Mouse (Mus musculus) embryonic fibroblast, embryonic 13.5 days (primary cell): ENCODE results near the gene Chrm4. TPM values are rescaled to one million over a fixed set of nuclear protein-coding genes. Genes with fewer than 3 reads are reported as not detected.

Experiments
- H3K27ac ChIP-seq: 2 replicates; pipeline ENCODE4 v1.5.1; 2012; ENCODE audit warnings: low read length, control low read depth, inconsistent platforms; ENCODE audit not compliant: insufficient read depth
- H3K4me1 ChIP-seq: 2 replicates; pipeline ENCODE4 v1.6.1; 2011; ENCODE audit warnings: low read length; ENCODE audit not compliant: control insufficient read depth, insufficient read depth
- H3K4me3 ChIP-seq: 2 replicates; pipeline ENCODE4 v1.5.1; 2011; ENCODE audit warnings: mild to moderate bottlenecking, control low read depth, low read length; ENCODE audit not compliant: insufficient read depth
- CTCF ChIP-seq: IDR thresholded peaks from 2 replicates; pipeline ENCODE4 v1.5.1; 2011; ENCODE audit warnings: mild to moderate bottlenecking, control low read depth, low read length, moderate library complexity, borderline replicate concordance; ENCODE audit not compliant: insufficient read depth
- POLR2A ChIP-seq: IDR thresholded peaks from 2 replicates; pipeline ENCODE4 v1.6.1; 2011; ENCODE audit warnings: low read depth, mild to moderate bottlenecking, control low read depth, low read length, moderate library complexity
- polyA plus RNA-seq: library from polyadenylated mRNA; stranded (reverse); fragments of >200 nt; gene quantifications from 2 replicates; pipeline ENCODE4 v1.2.4, GENCODE M21; 2011; ENCODE audit warnings: low read depth; ENCODE audit not compliant: missing spikeins, insufficient read length

Chrm4 gene
- polyA plus RNA-seq, 1 experiment: not detected

DNA sequence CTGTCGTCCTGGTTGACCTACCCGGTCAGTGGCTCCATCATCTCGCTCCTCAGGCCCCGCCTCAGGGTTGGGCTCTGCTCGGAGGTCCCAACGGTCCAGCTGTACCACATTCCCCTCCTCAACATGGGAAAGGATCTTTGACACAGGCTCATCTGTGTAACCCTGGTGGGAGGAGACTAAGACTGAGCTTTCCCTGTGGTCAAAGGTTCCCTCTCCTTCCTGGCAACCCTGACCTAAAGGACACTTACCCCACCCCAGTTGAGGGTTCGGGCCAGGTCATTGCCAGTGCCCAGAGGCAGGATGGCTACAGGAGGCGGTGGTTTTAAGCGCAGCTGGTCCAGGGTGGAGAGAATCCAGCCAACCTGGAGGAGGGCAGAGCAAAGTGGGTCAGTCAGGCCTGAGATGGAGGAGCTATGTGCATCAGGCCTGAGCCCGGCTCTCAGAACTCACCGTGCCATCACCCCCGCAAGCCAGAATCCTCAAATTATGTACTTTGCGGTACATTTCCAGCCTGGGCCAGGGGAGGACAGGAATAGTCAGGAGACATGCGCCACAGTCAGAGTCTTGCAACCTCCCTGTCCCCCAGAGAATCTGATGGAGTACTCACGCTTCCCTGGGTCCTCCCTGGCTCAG, 12.4 kb downstream of the Chrm4 start:
- TF ChIP-seq POLR2A (no peak), CTCF (no peak)
- Histone ChIP-seq H3K4me1 (no peaks in the 10 kb centered on the region), H3K27ac (no peak overlapping the region), H3K4me3 (no peak overlapping the region)

DNA sequence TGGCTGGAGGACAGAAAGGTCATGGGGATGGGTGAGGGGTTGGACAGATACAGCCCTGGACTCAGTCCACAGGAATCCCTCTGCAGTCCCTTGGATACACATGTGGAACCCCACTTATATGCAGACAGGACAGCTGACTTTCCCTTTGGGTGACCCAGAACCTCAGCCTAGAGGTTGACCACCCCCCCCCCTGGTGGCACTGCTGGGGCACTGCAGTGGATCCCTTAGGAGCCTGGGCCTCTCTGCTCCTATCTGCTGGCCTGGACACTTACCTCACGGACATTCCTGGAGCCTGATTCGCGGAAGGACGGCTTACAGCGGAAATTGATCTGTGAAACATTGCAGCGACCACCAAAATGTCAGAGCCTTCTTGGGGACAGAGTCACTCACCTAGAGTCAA, 15.3 kb downstream of the Chrm4 start:
- no peak for TF ChIP-seq CTCF
- Histone ChIP-seq H3K27ac (no peak overlapping the region), H3K4me1 (0 out of 2 replicates have a peak, but pooled peaks cover under 1% of the 10 kb centered on the region), H3K4me3 (no peak overlapping the region)

- TF ChIP-seq POLR2A: no peak
- peak; percentile 99 for TF ChIP-seq CTCF
- no peak overlapping the region for H3K27ac ChIP-seq
- H3K4me3 ChIP-seq: no peak overlapping the region
- 0 out of 2 replicates have a peak, but pooled peaks cover 6% of the 10 kb centered on the region for H3K4me1 ChIP-seq
These were observed 17.3 kb downstream of the Chrm4 start for GRCm38 (mm10) chr2:91944170-91944950.

GRCm38 (mm10) chr2:91945483-91945882, 18.4 kb downstream of the Chrm4 start, which contains the start of gene Gm9821:
Gene Gm9821 (plus strand): TSS chr2:91945703.
- H3K4me3 ChIP-seq: no peak within 1 kb of the TSS
- TF ChIP-seq POLR2A (no peak), CTCF (no peak)
- H3K4me1 ChIP-seq: 0 out of 2 replicates have a peak, but pooled peaks cover 6% of the 10 kb centered on the region
- H3K27ac ChIP-seq: no peak within 1 kb of the TSS

DNA sequence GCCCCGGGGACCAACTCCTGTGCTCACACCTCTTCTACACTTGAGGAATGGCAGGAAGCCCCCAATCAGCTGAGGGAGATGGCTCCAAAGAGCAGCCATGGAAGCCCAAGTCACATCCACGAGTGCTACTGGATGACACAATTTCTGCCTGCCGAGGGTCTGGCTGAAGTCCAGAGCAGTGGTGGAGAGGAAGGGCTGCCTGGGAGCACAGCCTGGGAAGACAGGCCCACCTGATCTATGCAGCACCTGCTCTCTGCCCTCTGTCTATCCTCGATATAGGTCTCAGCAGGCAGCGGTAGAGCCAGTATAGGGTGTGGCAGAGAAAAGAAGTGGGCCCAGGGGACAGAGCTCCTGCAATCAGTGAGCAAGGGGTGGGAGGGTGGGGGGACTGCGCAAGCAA, 19.8 kb downstream of the Chrm4 start:
- Histone ChIP-seq H3K4me3 (no peak overlapping the region), H3K27ac (no peak overlapping the region), H3K4me1 (0 out of 2 replicates have a peak, but pooled peaks cover 6% of the 10 kb centered on the region)
- no peak for TF ChIP-seq CTCF
- no peak for TF ChIP-seq POLR2A

DNA sequence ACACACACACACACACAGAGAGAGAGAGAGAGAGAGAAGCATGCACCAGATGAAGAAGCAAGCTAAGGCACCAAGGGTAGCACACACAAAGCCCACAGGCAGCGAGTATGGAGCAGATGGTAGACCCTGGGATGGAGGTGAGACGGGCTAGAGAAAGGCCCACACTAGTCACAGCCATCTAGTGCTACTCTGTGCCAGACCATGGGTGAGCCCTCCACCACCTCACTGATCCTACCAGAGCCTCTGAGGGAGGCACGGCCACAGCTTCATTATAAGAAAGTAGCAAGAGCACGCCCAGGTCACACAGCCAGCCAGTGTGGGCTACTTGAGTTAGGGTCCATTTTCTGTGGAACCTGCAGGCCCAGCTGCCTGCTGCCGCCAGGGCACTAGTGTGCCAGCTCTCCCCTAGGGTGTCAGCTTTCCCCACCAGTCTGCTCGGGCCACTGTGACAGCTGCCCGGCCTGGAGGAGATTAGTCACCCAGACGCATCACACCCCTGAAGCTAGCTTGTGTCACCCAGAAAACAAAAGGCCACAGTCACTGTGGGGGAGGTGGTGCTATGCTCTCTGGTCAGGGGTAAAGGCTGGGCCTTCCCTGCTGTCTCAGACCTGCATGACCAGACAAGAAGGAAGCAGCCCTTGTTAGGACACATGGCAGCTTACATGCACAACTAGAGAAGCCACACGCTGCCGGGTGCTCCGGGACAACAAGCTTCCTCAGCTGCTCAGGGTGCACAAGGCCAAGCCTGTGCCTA, 20.5 kb downstream of the Chrm4 start:
- TF ChIP-seq POLR2A (no peak), CTCF (no peak)
- H3K27ac ChIP-seq: no peak overlapping the region
- 0 out of 2 replicates have a peak, but pooled peaks cover 6% of the 10 kb centered on the region for H3K4me1 ChIP-seq
- no peak overlapping the region for H3K4me3 ChIP-seq

GRCm38 (mm10) chr2:91948151-91948509, 21.1 kb downstream of the Chrm4 start:
- H3K4me1 ChIP-seq: 0 out of 2 replicates have a peak, but pooled peaks cover 6% of the 10 kb centered on the region
- no peak for TF ChIP-seq POLR2A
- TF ChIP-seq CTCF: no peak
- H3K4me3 ChIP-seq: no peak overlapping the region
- no peak overlapping the region for H3K27ac ChIP-seq

GRCm38 (mm10) chr2:91948792-91949241, 21.8 kb downstream of the Chrm4 start:
- no peak overlapping the region for H3K4me3 ChIP-seq
- no peak overlapping the region for H3K27ac ChIP-seq
- no peak for TF ChIP-seq POLR2A
- no peak for TF ChIP-seq CTCF
- 0 out of 2 replicates have a peak, but pooled peaks cover 6% of the 10 kb centered on the region for H3K4me1 ChIP-seq

DNA sequence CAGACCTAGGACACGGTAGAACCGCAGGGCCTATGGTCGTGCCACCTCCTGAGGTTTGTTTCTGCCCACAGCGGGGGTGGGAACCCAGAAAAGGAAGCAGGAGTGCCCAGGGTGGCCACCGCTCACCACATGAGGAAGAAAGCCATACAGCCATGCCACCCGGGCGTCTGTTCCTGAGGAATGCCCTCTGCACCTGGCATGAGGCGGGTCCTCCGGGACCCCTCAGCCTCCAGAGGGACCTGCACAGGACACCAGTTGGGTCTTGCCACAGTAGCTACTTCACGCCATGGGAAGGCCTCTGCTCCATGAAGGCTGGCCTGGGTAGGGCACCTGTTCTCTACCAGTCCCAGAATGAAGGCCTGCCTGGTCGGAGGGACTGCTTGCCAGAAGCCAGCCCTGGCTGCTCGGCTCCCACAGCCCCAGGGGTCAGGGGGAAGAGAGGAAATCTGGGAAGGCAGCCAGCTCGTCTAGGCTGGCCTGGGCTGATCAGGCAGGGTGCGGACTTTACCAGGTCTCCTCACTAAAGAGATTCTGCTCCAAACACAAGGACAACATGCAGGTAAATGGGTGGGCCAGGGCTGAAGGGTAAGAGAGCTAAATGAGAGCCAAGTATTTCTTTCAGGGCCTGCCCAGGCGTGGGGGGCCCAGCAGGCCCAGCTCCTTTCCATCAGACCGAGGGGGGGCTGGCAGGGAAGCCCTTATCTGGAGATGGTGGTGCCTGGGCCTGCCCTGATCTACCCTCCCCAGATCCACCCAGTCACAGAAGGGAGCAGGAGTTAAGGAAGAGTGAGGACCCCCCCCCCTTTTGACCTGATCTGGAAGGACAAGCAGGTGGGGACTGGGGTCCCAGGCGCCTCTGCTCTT, 22.6 kb downstream of the Chrm4 start:
- H3K4me1 ChIP-seq: 0 out of 2 replicates have a peak, but pooled peaks cover 6% of the 10 kb centered on the region
- H3K4me3 ChIP-seq: no peak overlapping the region
- TF ChIP-seq POLR2A (no peak), CTCF (no peak)
- H3K27ac ChIP-seq: no peak overlapping the region
